Mouse (Mus musculus): Measurements from ENCODE around the gene Oaf. TPM values are rescaled to one million over a fixed set of nuclear protein-coding genes. Genes with fewer than 3 reads are reported as not detected.

Oaf gene
- 13.7 and 17.3 TPM in 2 replicates for polyA plus RNA-seq (2012)

GRCm38 (mm10) chr9:43239712-43240593 lies at the start of gene Oaf:
TSS of gene Oaf (minus strand) at chr9:43239911.

GRCm38 (mm10) chr9:43210190-43210682 lies 29.5 kb downstream of the Oaf start, which contains the start of gene Pou2f3:
TSS of gene Pou2f3 (minus strand) at chr9:43210369.

Other genes starting within 250 kb of the Oaf start
- 0.61 and 1.0 TPM in 2 replicates for gene Arhgef12, start 132.7 kb downstream of the Oaf start, polyA plus RNA-seq (2012)
- gene Tmem136, start 123.3 kb downstream of the Oaf start, polyA plus RNA-seq (2012): not detected in 2 replicates
- not detected in 2 replicates for gene Pou2f3, start 29.5 kb downstream of the Oaf start, polyA plus RNA-seq (2012)
- not detected in 2 replicates for gene Trim29, start 70.9 kb upstream of the Oaf start, polyA plus RNA-seq (2012)

Measured in megakaryocyte-erythroid progenitor cell, adult 5 weeks (primary cell).